Mouse (Mus musculus): ENCODE results near the gene Slc22a23.

Slc22a23 gene

DNA sequence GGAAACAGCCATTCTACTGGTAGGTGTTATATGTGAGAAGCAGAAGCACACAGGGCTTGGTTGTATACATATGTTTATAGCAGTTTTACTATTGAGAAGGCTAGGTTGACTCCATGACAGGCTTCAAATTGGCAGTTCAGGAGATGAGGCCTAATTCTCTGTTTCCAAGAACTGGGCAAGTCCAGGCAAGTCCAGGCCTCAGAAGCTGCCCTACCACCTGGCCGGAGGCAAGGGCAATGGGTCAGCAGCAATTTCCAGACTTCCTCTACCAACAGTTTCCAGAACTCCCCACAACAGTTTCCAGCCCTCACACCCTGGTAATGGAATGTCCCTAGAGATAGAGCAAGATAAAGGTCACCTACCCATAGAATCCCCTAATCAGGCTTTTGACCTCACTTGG lies 185.1 kb downstream of the Slc22a23 start:
- DNase-seq = no peak

DNA sequence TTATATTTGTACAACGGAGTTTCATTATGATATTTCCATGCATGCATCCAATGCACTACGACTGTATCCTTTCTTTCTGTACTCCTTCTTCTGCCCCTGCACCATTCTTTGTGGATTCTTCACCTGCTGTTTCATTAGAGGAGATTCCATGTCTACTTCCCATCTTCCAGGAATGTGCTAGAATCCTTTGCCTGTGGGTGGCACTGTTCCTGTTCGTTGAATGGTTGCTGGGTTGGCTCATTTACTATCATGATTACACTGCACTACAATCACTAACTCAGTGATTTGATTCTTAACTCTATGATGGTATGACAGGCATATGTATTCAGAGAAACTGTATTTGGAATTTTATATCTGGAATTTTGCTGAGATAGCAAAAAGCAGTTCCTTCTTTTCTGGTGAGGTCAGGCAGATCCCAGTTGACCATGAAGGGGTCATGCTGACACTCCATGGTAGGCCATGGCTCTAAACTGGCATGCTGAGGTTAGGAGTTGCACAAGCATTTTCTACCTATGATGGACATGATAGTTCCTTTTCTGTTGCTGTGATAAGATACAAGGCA lies 187.3 kb downstream of the Slc22a23 start:
- no peak for DNase-seq

DNA sequence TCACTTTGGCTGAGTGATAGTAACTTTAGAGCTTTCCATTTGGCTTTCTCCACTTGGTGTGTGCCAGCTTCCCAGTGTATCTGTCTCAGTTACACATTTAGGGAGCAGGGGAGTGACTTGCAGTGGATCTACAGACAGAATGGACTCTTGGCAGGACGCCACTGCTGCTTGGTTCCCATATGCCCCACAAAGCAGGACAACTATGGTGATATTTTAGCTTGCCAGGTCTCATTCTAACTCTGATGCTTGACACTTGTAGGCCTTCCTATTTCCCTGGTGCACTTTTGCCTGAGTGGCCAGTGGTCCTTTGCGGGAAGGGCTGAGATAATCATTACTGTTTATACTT lies 188.2 kb downstream of the Slc22a23 start:
- peak; percentile 78 for DNase-seq

DNA sequence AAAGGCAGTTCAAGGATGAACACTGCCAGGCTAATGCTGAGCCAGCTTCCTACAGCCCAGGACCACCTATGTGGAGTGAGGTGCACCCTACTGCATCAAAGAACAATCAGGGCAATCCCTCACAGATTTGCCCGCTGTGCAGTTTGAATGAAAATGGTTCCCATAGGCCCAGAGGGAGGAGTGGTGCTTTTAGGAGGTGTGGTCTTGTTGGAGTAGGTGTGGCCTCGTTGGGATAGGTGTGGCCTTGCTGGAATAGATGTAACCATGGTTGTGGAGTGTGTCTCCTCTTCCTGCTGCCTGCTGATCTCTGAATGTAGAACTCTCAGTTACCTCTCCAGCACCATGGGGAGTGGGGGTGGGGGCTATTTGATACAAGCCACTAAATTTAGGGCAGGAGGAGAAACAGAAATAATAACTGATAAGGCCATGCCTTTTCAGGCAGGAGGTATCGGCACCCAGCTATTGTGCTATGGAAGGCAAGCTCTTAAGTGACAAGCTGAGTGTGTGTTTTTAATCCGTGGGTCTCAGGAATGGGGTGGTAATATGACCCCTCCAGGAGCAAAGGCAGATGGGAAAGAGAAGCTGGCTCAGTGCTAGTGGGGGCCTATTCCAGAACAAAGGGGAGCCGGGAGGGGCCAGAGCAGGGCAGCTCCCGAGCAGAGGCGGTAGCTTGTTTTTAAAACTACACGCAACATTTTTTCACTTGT lies 188.7 kb downstream of the Slc22a23 start:
- DNase-seq = no peak

DNA sequence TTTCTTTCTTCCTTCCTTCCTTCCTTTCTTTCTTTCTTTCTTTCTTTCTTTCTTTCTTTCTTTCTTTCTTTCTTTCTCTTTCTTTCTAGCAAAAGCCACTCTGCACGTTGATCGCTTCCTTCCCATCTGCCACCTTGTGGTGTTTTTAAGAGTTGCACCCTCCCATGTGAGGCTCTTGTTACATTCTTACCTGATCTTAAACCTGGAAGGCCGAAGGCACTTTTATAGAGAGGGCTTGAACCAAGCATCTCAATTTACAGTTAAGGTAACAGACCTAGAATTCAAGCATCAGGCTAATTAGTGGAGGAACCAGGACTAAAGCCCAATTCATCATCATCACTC lies 190.1 kb downstream of the Slc22a23 start:
- peak; percentile 62 for DNase-seq

DNA sequence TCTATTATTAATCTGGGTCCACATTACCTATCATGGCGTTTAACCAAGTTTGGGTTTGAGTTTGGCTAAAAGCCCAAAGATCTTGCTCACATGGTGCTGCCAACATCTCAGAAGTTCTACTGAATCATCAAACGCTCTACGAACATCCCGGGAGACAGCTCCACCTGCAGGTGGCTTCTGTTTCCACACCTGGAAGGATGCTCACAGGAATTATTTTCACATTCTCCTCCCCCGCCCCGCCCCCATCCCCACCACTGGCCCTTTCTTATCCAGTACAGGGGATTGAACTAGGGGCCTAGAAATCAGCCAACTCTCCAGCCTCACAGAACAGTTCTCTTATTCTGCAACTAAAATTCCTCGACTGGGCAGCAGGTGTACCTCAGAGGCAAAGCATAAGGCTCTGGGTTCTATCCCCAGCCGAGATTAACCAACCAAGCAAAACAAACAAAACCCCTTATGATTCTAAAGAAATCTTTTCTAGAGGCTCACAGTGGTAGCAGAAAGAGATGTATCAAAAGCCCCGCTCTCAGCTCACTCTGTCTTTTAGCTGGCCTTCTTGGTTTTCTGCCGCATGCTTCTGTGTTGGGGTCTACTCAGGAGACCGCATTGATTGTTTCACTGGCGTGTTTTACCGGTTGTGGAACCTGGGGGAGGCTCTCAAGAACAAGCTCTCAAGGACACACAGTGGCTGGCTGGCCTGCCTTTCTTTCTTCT lies 190.6 kb downstream of the Slc22a23 start:
- peak; percentile 54 for DNase-seq

DNA sequence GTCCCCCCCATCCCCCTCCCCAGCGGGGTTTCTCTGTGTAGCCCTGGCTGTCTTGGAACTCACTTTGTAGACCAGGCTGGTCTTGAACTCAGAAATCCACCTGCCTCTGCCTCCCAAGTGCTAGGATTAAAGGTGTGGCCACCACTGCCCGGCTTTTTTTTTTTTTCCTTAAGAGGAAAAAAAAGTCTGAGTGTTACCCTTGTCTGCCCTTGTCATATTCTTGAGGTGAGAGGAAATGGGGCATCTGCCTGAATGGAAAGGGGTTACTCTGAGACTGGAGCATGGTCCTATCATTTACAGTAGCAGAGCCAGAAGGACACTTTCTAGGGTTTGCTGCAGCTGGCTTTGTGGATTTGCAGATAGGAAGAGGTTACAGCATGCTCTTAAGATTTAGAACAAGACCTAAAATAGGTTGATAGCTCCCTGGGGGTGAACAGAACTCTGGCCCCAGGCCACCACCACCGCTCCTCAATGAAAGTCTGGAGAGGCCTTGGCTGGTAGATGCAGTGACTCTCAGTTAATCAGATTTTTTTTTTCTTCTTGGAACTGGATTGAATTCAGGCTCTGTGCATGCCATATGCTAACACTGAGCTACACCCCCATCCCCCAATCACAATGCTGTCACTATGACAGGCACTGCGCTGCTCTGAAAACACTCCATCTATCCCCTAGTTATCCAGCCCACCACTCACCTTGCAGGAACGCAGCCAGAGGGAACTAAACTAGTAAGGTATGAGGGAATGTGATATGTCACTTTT lies 191.5 kb downstream of the Slc22a23 start:
- DNase-seq = peak; percentile 50

DNA sequence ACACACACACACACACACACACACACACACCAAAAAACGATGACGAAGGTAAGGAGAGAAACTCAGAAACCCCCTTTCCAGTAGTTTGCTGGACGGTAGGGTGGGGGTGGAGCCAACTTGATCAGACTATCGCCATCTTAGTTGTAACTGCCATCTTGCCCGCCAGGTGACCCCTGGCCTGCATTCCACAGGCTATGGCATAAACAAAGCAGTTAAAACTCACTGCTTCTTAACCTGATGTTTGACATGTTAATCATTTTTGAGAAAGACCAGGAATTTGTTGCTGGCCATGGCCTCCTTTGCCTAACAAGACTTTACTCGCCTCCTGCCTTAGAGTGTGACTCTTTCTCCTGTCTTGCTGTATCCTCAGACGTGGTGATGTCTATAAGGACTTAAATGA lies 192.3 kb downstream of the Slc22a23 start:
- no peak for DNase-seq

DNA sequence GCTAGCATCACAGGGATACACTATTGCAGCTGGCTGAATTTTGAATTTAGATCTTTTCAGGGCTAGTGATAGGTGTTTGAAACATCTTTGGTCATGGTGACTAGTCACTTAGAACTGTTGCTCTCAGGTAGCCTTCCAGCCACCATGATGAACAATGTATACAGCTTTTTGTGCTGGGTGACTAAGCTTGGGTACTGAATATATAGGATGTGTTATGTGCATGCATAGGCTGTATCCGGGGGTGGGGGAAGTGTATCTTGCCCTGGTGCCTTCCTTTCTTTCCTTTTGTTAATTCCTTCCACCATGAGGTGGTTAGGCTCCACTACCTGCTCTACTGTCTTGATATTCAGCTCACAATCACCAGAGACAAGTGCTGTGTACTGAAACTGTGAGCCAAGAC lies 193.6 kb downstream of the Slc22a23 start:
- no peak for DNase-seq

DNA sequence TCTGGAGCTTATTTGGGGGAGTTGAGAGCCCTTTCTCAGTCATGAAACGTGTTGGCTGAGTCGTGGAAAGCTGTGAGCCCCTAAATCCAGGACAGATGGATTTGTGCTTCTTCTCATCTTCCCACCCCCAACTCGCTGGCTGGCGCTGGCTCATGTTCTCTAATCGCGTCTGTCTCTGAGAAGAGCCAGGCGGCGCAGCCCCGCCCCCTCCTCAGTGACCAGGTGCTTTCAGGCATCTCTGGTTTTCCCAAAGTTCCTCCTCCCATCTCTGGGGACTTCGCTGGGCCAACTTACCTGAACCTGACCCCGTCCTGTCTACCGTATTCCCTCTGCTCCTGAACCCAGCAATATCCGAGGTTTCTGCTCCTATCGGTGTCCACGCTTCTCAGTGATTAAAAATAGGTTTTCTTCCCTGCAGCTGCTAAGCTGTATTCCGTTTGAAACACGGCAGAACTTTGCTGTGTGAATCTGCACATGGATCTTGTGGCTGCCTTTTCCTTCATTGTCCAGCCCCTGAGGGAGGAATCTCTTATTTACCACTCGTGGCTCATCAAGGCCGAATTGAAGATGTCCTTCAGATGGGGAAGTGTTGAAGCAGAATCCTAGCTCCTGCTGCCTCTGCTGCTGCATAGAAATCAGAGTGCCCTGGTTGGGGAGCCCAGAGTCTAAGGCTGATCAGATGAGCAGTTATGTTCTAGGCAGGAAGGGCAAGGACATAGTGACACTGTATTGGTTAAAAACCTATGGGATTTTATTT lies 194.5 kb downstream of the Slc22a23 start:
- no peak for DNase-seq

DNA sequence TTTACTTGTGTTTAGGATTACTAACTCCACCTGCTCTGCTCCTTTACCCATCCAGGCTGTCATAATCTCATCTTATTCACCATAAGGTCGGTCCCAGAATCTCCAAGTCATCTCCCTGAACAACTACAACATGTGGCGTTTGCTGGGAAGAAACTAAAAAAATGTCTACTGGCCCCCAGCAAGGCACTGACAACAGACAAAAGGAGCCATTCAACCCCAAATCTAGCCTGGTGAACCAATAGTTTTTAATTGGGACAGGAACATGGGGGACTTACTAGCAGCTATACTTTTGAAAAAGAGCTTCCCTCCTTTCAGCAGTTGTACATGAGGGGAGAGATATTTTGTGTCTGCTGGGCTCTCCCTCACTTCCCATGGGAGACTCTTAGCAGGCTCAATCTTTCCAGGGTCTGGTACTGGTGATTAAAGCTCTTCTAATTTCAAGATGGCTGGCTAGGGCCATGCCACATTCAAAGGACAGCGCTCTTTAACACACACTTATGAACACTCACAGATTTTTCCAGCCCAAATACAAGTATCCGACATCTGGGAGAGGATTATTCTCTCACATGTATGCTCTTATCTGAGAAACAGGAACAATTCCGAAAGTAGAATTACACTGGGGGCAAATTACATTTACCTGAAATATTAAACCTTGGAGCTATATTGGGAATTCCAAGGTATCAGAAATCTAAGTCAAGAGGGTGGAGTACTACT lies 195.4 kb downstream of the Slc22a23 start:
- no peak for DNase-seq

DNA sequence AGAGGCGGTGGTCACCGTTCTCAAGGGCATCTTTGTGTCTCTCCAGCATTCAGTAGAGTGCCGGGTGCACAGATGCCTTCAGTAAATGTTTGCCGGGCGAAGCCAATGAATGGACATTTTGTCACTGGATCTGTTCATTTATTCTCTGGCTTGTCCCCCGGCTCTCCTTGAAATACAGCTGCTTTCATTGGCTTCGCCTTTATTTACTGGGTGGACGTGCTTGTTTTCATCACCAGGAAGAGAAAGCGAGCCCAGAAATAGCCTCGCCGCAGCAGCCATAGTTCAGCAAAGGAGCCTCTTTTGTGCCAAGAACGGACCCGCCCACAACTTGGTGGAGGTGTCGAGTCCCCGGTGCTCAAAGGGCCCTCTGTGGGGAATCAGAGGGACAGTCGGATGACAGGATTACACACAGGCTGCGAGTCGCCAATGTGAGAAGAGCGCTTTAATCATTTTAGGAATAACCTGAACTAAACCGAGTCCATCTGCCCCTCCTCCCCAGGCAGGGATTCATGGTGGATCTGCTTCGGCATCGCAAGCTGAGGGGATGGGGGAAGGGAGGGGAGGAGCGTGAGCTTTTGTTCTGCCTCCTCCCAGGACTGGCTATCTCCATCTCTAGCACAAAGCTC lies 196.1 kb downstream of the Slc22a23 start:
- DNase-seq = peak; percentile 47

DNA sequence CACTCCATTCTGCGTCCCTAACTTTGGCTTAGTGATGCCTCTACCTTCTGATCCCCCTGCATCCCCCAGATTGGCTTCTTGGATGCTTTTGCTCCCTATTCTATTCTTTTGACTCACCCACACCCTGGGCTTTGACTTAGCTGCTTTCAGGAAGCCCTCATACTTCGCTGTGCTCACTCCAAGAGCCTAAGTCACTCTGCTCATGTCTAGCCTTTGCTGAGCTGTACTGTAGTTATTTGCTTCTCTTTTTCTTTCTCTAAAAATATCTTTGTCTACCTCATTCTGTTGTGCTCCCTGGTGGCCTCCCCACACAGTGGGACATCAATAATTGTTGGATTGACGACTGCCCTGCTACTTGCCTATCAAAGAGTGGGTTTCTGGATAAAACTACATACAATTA lies 196.8 kb downstream of the Slc22a23 start:
- no peak for DNase-seq

DNA sequence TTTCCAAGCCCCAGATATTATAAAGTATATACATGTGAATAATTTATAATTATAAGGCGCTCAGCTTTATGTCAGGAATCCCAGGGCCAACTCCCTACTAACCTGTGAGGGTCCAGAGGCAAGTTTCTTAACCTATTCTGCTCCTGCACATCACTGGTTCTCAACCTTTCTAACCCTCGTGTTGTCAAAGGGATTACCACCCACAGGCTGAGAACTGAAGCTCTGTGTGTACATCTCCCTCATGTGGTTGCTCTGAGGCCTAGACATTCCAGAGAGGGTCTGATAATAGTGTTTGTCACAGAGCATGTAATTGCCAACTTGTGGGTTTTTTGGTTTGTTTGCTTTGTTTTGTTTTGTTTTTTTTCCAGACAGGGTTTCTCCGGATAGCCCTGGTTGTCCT lies 198.1 kb downstream of the Slc22a23 start:
- DNase-seq = no peak

DNA sequence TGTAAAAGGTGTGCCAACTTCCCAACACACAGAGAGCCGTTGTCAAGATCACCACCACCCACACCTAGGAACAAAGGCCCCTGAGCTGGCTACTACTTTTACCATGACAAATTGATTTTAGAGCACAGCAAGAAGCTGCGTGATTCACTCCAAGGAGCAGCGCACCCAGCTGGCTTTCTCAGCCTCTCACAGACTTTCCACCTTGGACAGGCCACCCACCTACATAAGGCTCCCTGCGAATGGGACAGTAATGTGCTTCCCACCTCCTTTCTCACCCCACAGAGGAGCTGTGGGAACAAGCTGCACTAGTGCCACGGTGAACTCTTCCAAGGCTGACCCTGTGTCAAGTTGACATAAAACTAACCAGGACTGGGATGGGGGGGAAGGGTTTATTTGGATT lies 201.6 kb downstream of the Slc22a23 start:
- no peak for DNase-seq

DNA sequence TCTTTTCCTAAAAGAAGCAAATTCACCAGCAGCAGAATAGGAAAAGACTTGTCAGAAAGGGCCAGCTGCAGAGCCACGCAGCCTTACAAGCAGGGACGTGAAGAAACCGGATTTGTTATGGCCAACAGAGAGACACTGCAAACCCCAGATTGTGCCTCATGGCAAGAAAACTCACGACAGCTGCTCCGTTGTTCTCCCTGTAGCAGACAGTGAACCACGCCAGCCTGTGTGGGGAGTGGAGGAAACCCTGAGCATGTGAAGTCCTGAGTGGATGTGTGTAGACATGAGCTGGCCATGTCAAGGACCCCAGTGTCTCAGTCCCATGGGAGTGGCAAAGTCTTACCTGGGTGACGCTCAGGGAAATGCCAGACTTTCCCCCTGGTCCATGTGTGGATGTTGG lies 208.4 kb downstream of the Slc22a23 start:
- DNase-seq = no peak

DNA sequence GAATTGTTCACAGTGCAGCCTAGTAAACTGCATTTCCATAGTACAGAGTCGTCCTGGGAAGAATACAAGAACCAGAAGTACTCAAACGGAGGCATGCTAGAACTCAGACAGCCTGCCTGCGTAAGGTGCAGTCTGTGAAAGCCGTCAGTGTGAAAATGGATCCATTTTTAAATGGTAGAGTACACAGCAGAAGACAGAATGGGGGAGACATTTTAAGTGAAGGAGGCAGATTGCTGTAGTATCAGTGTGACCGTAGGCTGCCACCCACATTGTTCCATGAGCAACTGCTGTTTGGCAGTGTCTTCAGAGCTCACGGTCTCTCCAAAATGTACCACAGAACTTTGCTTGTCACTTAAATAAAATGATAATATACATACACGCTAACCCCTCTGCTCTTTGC lies 210.7 kb downstream of the Slc22a23 start:
- no peak for DNase-seq

DNA sequence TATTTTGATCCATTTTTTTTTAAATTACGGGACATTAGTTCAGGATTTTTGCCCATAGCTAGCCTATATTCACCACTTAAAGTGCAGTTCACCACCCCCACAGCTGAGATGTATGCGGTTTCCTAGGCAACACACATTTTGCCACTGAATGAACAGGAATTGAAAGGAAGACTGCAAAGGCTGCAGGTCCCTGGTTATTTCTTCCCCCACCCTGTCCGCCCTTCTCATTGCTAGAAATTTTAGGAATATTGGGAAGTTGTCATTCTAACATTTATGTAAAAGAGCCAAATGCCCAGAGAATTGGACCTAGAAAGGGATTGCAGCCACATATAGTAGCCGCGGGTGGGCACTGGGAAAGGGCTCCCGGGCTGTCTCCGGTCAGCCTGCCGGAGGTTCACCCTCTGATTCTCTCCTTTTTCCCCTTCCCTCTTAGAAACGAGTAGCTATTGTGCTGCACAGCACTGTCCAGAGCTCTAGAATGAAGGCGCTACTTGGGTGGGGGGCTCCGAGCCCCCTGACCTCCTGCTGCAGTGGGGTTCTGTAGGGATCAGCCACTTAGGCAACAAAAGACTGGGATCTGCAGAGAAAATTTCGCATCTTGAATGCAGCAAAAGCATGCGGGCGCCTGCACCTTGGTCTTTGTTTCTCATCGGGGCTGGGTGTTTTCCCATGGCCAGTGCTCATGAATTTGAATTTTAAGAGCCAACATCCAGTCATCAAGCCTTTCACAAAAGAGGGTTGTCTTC lies 211.5 kb downstream of the Slc22a23 start:
- no peak for DNase-seq

DNA sequence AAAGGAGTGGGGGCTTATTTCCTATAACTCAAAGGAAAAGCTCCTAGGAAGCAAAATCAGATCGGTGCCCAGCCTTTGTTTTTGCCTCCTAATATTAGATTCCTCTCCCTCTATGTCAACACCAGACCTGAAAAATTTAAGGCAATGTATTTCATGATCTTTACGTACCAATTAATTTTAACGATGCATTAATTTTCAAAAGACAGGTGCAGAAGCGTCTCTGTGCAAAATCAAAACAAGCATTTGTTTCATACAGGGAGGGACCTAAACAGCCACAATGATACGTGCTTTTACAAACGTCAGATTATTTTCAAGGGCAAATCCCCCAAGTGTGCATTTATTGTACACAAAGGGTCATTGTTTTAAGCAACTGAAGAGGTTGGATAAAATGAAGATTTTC lies 212.1 kb downstream of the Slc22a23 start:
- no peak for DNase-seq

DNA sequence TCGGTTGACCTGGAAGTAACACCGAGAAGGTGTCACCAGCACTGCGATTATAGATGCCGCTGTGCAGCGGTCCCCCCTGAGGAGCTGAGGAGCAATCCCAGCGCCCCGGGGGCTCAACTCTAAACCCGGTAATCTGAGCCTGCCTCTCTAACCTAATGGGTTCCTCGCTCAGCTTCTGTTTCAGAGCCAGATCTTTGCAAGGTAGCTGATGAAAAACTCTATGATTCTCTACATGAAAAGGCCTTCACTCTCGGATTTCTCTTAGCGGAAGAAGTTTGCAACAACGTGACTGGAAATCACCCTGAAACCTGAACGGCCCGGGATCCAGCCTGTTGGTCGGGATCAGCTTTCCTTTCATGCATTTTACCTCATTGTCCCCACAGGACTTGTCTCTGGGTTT lies 212.7 kb downstream of the Slc22a23 start:
- no peak for DNase-seq

DNA sequence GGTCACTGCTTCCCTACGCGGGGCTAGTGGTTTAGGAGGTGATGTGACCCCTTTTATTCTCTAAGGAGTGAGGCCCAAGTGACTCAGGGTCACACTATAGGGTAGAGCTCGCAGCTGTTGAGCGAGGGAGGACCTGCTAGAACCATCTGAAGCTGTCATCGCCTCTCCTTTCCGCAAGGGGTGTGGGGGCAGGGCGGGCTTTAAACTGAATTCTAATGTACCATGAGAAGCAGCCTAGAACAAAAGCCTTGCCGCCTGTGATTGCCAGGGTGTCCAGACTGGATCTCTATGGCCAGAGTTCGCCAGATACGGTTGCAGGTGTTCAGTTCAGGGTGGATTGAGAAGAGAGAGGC lies 213.3 kb downstream of the Slc22a23 start:
- no peak for DNase-seq

All from cerebellum, adult 11 months (tissue).